Comparison of ENCODE assay signal across 11 mouse cellular contexts in genomic region chr11:112869571-112869970, GRCm38 (mm10).
DNase-seq lines count a peak whose midpoint lies in the region; ATAC-seq and TF ChIP-seq lines count a peak whose summit lies in the region.
"Had no signal": no experiment of that assay in that cellular context is flagged by ENCODE, and none has a peak within 500 bp of the region (broad histone marks: within the 10 kb centered on the region; RNA-seq: fewer than 3 reads in every experiment).

No protein-coding gene starts in this region.

- no peaks in the 10 kb centered on the region for H3K36me3 ChIP-seq in heart, embryonic 12.5 days
- no peaks in the 10 kb centered on the region for H3K36me3 ChIP-seq in forebrain, embryonic 15.5 days
- H3K36me3 ChIP-seq in limb, embryonic 13.5 days, result no peaks in the 10 kb centered on the region
- no peaks in the 10 kb centered on the region for H3K36me3 ChIP-seq in neural tube, embryonic 15.5 days

- WGBS in heart, embryonic 12.5 days, result 42% methylated on average over 5 of the region's 5 CpGs
- WGBS in forebrain, embryonic 15.5 days, result 15% methylated on average over 5 of the region's 5 CpGs
- 19% methylated on average over 5 of the region's 5 CpGs for WGBS in limb, embryonic 13.5 days
- WGBS in neural tube, embryonic 15.5 days, result 24% methylated on average over 5 of the region's 5 CpGs

- no peak for ATAC-seq in heart, embryonic 12.5 days (ENCODE audit: insufficient number of reproducible peaks, low FRiP score)
- ATAC-seq in forebrain, embryonic 15.5 days (replicated peaks), result no peak
- no peak for ATAC-seq in limb, embryonic 13.5 days (ENCODE audit: low FRiP score, low read depth)
- ATAC-seq in neural tube, embryonic 15.5 days (ENCODE audit: low FRiP score), result no peak

- peak overlapping the region; percentile 66; the same call in 1 of the 2 replicates for H3K4me2 ChIP-seq in heart, embryonic 12.5 days
- H3K4me2 ChIP-seq in forebrain, embryonic 15.5 days (replicated peaks), result peak overlapping the region; percentile 48
- peak overlapping the region; percentile 58 for H3K4me2 ChIP-seq in limb, embryonic 13.5 days (replicated peaks)
- peak overlapping the region; percentile 51 for H3K4me2 ChIP-seq in neural tube, embryonic 15.5 days

- TF ChIP-seq CTCF in layer of hippocampus, adult 2 months (conservative IDR thresholded peaks at IDR 0.05), result no peak

- H3K27me3 ChIP-seq in heart, embryonic 12.5 days (replicated peaks), result peaks cover 63% of the 10 kb centered on the region
- no peaks in the 10 kb centered on the region for H3K27me3 ChIP-seq in forebrain, embryonic 15.5 days
- H3K27me3 ChIP-seq in limb, embryonic 13.5 days, result peaks cover 3% of the 10 kb centered on the region; the same call in 1 of the 2 replicates
- H3K27me3 ChIP-seq in neural tube, embryonic 15.5 days (replicated peaks), result 0 out of 2 replicates have a peak, but pooled peaks cover 3% of the 10 kb centered on the region

- H3K4me3 ChIP-seq in heart, embryonic 12.5 days, result no peak overlapping the region
- H3K4me3 ChIP-seq in forebrain, embryonic 15.5 days, result no peak overlapping the region
- no peak overlapping the region for H3K4me3 ChIP-seq in limb, embryonic 13.5 days
- H3K4me3 ChIP-seq in neural tube, embryonic 15.5 days (replicated peaks), result no peak overlapping the region
- H3K4me3 ChIP-seq in layer of hippocampus, adult 2 months, result no peak overlapping the region

- H3K27ac ChIP-seq in heart, embryonic 12.5 days (ENCODE audit: poor library complexity, severe bottlenecking), result no peak overlapping the region
- H3K27ac ChIP-seq in forebrain, embryonic 15.5 days (replicated peaks), result peak overlapping the region; percentile 76
- H3K27ac ChIP-seq in limb, embryonic 13.5 days, result no peak overlapping the region
- peak overlapping the region; percentile 63 for H3K27ac ChIP-seq in neural tube, embryonic 15.5 days (replicated peaks)
- H3K27ac ChIP-seq in layer of hippocampus, adult 2 months, result no peak overlapping the region

- DNase-seq in heart, adult 18-20 months, result no peak
- no peak for DNase-seq in layer of hippocampus, adult 2 months (ENCODE audit: low spot score in 2 of 2)
- DNase-seq in cerebellum, postnatal 4 days (ENCODE audit: low spot score in 2 of 2), result no peak
- no peak for DNase-seq in adrenal gland, postnatal 10 days
- DNase-seq: gastrocnemius, postnatal 36 days; lung, postnatal 36 days; thymus, postnatal 36 days had no signal

- H3K4me1 ChIP-seq in heart, embryonic 12.5 days (replicated peaks), result peaks cover 10% of the 10 kb centered on the region
- H3K4me1 ChIP-seq in forebrain, embryonic 15.5 days, result peaks cover 38% of the 10 kb centered on the region
- H3K4me1 ChIP-seq in limb, embryonic 13.5 days, result peaks cover 31% of the 10 kb centered on the region
- H3K4me1 ChIP-seq in neural tube, embryonic 15.5 days, result peaks cover 48% of the 10 kb centered on the region

- no peaks in the 10 kb centered on the region for H3K9me3 ChIP-seq in heart, embryonic 12.5 days (replicated peaks)
- H3K9me3 ChIP-seq in forebrain, embryonic 15.5 days, result no peaks in the 10 kb centered on the region
- no peaks in the 10 kb centered on the region for H3K9me3 ChIP-seq in limb, embryonic 13.5 days
- no peaks in the 10 kb centered on the region for H3K9me3 ChIP-seq in neural tube, embryonic 15.5 days (replicated peaks)

- H3K9ac ChIP-seq in heart, embryonic 12.5 days, result no peak overlapping the region; the same call in 1 of the 2 replicates
- H3K9ac ChIP-seq in forebrain, embryonic 15.5 days (replicated peaks), result no peak overlapping the region
- H3K9ac ChIP-seq in limb, embryonic 13.5 days, result 0 out of 2 replicates have a peak overlapping the region, but pooled peaks have one; percentile 31
- no peak overlapping the region for H3K9ac ChIP-seq in neural tube, embryonic 15.5 days (replicated peaks)

Comparison
In these comparisons a context has a peak if more than half of its experiments do, and no peak if none do; other contexts are left out.
1. H3K27ac ChIP-seq: peak in forebrain, embryonic 15.5 days (single experiment) and neural tube, embryonic 15.5 days (single experiment); none in heart, embryonic 12.5 days (single experiment), limb, embryonic 13.5 days (single experiment) and layer of hippocampus, adult 2 months (single experiment).
2. Peak in every context shown above with its lines, with median percentiles within 50 percentile points of each other: H3K4me2 ChIP-seq.